Mouse (Mus musculus) E14TG2a.4 (cell line): ENCODE measurements around the gene Aldh1l2.

Source experiments
- H3K27me3 ChIP-seq: 2 replicates; pipeline ENCODE4 v1.6.1; 2014; ENCODE audit warnings: low read length, control low read depth; ENCODE audit not compliant: insufficient read depth
- H3K36me3 ChIP-seq: 2 replicates; pipeline ENCODE4 v1.6.1; 2014; ENCODE audit warnings: low read length, control low read depth; ENCODE audit not compliant: insufficient read depth
- H3K4me1 ChIP-seq: replicated peaks from 2 replicates; pipeline ENCODE4 v1.6.1; 2014; ENCODE audit warnings: low read depth, low read length, control low read depth
- H3K4me3 ChIP-seq: replicated peaks from 2 replicates; pipeline ENCODE4 v1.5.1; 2014; ENCODE audit warnings: mild to moderate bottlenecking, low read length
- H3K9me3 ChIP-seq: 2 replicates; pipeline ENCODE4 v1.6.1; 2014; ENCODE audit warnings: low read length, control low read depth
- CTCF ChIP-seq: conservative IDR thresholded peaks from 2 replicates; pipeline ENCODE4 v1.5.1; 2014; ENCODE audit warnings: low read length
- NANOG ChIP-seq: IDR thresholded peaks from 2 replicates; pipeline ENCODE4 v1.6.1; 2014; ENCODE audit warnings: borderline replicate concordance, low read length, mixed read lengths
- POU5F1 ChIP-seq: IDR thresholded peaks from 2 replicates; pipeline ENCODE4 v1.6.1; 2014; ENCODE audit warnings: low read length, borderline replicate concordance

The Aldh1l2 gene

DNA sequence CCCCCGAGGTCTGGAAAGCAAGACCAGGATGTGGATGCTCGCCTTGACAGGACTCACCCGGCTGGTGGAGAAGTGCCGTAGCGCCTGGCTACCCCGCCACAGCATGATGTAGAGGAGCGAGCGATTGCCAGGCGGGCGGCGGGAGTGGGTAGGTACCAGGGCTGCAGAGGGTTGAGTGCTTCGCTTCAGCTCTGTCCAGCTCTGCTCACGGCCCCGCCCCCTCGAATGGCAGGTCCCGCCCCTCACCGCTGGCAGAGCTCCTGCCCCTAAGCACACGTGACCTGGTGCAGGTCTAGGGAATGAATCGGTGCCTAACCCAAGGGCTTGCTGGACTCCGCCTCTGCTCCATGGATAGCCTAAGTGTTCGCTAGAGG, at the start of gene Aldh1l2:
Gene Aldh1l2 (minus strand): TSS at position 231 of the 374 bp plus-strand sequence.
- H3K9me3 ChIP-seq = no peaks in the 10 kb centered on the region
- H3K4me3 ChIP-seq = peak within 1 kb of the TSS; percentile 79
- peaks cover 16% of the 10 kb centered on the region for H3K4me1 ChIP-seq
- no peak for TF ChIP-seq POU5F1
- no peak for TF ChIP-seq NANOG
- H3K27me3 ChIP-seq = peaks cover 47% of the 10 kb centered on the region
- H3K36me3 ChIP-seq = no peaks in the 10 kb centered on the region

DNA sequence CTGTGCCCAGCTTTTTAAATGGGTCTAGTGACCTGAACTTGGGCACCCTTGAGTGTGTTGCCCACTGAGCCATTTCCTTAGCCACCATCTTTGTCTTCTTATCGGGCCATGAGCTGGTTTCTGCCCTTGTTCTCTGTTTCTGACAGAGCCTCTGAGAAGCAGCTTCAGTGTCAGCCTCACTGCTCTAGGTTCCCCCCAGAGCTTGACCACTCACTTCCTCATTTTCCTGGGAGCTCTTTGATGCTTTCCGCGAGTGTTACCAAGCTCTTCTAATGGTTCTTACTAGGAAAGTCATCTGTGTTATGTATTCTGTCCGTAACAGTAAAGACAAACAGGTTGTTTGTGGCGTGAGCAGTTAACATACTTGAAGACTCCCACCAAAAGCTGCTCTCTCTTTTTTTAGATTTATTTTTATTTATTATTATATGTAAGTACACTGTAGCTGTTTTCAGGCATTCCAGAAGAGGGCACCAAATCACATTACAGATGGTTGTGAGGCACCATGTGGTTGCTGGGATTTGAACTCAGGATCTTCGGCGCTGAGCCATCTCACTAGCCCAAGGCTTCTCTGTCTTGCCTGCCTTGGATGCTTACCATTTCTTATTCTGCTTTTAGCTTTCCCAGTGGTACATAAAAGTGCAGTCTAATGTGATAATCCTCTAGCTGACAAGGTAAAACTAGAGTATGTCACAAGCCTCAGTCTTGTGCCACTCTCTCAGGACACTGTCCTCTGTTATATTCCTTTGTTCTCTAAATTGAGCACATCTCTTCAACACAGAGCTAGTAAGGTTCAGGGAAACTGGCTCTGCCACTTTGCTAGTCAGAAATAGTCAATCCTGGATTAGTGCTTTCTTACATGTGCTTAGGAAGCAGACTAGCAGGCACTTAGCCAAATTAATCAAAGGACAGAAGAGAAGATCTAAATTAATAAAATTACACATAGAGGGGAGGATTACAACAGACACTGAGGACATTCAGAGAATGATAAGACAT, 31.8 kb upstream of the Aldh1l2 start:
- Histone ChIP-seq H3K27me3 (no peaks in the 10 kb centered on the region), H3K4me1 (no peaks in the 10 kb centered on the region), H3K9me3 (no peaks in the 10 kb centered on the region), H3K36me3 (peaks cover 96% of the 10 kb centered on the region), H3K4me3 (no peak overlapping the region)
- TF ChIP-seq CTCF (no peak), POU5F1 (no peak), NANOG (no peak)

DNA sequence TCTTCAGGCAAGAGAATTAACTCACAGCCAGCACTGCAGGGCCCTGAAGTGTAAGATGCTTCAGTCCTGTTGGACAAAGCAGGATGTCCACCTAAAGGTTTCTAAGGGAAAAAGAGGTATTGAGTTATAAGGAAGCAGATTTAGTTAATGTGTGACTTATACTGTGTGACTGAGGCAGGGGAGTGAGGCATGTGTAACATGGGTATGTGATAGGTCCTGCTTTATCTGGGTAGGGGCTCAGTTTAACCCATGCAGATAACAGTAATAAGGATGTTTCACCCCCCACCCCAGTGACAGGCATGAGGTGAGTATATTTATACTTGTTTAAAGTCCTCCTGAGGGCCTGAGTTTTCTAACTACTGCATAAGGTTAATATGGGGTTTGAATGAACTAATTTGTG, 29.1 kb upstream of the Aldh1l2 start:
- H3K4me1 ChIP-seq = no peaks in the 10 kb centered on the region
- no peaks in the 10 kb centered on the region for H3K27me3 ChIP-seq
- H3K4me3 ChIP-seq = no peak overlapping the region
- TF ChIP-seq CTCF (no peak), NANOG (no peak), POU5F1 (no peak)
- H3K36me3 ChIP-seq = peaks cover 96% of the 10 kb centered on the region
- H3K9me3 ChIP-seq = no peaks in the 10 kb centered on the region

- no peaks in the 10 kb centered on the region for H3K27me3 ChIP-seq
- TF ChIP-seq NANOG (no peak), CTCF (no peak), POU5F1 (no peak)
- H3K36me3 ChIP-seq = peaks cover 35% of the 10 kb centered on the region
- no peak overlapping the region for H3K4me3 ChIP-seq
- H3K9me3 ChIP-seq = no peaks in the 10 kb centered on the region
- H3K4me1 ChIP-seq = peaks cover 13% of the 10 kb centered on the region
Measured at GRCm38 (mm10) chr10:83545341-83545740, 11.4 kb upstream of the Aldh1l2 start.

GRCm38 (mm10) chr10:83544103-83544479, 10.2 kb upstream of the Aldh1l2 start:
- no peaks in the 10 kb centered on the region for H3K27me3 ChIP-seq
- H3K4me3 ChIP-seq = peak overlapping the region; percentile 89
- peaks cover 24% of the 10 kb centered on the region for H3K36me3 ChIP-seq
- TF ChIP-seq NANOG (no peak), POU5F1 (no peak)
- H3K9me3 ChIP-seq = no peaks in the 10 kb centered on the region
- peaks cover 23% of the 10 kb centered on the region for H3K4me1 ChIP-seq

DNA sequence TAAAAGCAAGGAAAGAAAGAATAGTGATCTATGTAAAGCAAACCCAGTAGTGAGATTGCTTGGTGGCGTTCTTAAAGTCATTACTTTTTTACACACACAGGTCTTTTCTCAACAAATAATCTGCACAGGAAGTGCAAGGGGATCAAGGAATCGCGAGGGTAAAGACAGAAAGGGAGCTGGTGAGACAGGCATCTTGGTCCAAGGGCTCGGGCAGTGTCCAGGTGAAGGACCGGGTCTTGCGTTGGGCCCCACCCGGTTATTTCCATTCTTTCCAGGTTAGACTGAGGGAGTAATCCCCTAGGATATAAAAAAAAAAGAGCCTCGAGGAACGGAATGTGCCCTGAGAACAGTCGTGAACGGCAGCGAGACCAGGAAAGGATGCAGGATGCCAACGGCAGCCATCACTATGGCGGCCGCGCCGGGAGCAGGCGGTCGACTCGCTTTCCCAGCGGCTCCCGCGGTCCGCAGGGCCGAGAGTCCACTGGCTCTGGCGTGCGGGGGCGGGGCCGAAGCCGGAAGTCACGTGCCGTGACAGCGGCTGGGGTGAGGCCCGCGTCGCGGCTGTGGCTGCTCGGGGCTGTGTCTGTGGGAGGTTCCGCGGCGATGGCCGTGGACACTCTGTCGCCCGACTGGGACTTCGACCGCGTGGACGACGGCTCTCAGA, 9.6 kb upstream of the Aldh1l2 start, which contains the start of gene Washc4:
Gene Washc4 (plus strand): TSS at position 314 of the 664 bp plus-strand sequence.
- no peak for TF ChIP-seq POU5F1
- no peak for TF ChIP-seq CTCF
- no peak for TF ChIP-seq NANOG
- H3K36me3 ChIP-seq = peaks cover 21% of the 10 kb centered on the region
- no peaks in the 10 kb centered on the region for H3K27me3 ChIP-seq
- H3K4me1 ChIP-seq = peaks cover 24% of the 10 kb centered on the region
- H3K9me3 ChIP-seq = no peaks in the 10 kb centered on the region
- peak within 1 kb of the TSS; percentile 89 for H3K4me3 ChIP-seq

DNA sequence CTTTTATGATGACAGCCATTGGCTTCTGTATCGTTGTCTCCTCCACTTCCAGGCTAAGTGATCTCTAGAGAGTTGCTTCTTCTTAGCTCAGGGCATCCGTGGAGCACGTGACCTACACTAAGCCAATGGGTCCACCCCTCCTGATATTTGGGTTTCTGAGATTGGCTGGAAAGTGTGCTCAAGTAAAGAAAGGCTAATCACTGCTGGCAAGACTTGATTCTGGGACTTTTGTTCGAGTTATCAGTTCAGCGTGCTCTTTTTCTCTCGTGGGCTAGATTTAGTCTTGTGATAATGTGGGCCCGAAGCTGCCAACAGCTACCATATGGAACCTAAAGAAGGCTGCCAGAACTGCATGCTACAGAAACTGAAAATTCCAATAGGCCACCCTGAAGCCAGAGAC, 8.3 kb upstream of the Aldh1l2 start:
- TF ChIP-seq CTCF (no peak), NANOG (no peak)
- Histone ChIP-seq H3K4me1 (peaks cover 24% of the 10 kb centered on the region), H3K36me3 (peaks cover 8% of the 10 kb centered on the region), H3K4me3 (no peak overlapping the region), H3K27me3 (no peaks in the 10 kb centered on the region), H3K9me3 (no peaks in the 10 kb centered on the region)

DNA sequence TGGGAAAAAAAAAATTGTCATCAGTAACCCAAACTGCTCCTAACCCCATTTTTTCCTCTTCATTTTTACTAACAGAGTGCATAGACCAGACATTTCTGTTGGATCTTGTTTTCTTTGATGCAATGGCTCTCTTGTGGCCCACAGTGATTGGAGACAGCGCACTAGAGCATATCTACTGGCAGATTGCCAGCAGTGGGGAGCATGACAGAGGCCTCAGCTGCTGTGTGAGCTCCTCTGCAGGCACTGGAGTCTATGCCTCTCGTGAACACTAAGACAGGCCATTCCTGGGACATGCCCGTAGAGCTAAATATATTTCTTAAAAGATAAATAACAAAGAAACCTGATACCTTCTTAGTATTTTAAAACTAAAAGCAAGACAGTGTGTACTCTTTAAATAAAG, 6.2 kb upstream of the Aldh1l2 start:
- no peaks in the 10 kb centered on the region for H3K36me3 ChIP-seq
- TF ChIP-seq POU5F1 (no peak), CTCF (no peak), NANOG (no peak)

More for the DNA sequence above, 6.2 kb upstream of the Aldh1l2 start:
- H3K27me3 ChIP-seq = no peaks in the 10 kb centered on the region
- H3K4me1 ChIP-seq = peaks cover 19% of the 10 kb centered on the region
- no peaks in the 10 kb centered on the region for H3K9me3 ChIP-seq
- H3K4me3 ChIP-seq = no peak overlapping the region
